Mouse (Mus musculus) right cerebral cortex, postnatal 25 days (tissue): ENCODE data around the gene Lman1l.

Source experiments
- DNase-seq: peaks from one replicate; pipeline ENCODE4 v3.0.0; 2022

Lman1l gene

DNA sequence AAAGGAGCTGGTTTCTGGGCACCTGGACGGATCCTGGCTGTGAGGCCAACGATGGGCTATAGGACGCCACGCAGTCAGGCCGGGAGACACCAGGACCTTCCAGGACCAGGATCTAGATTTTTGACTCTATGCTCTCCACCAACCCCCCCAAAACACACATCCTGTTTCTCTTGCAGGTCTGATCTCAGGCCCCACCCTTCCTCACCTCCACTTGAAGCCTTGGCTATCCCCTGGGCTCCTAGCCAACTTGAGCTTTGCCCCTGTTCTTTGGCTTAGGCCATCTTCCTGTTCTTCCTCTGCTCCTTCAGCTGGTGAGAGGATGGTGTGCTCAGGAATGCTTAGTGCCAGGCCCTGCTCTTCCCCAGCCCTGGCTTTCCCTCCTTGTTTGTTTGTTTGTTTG, at the start of gene Lman1l:
Lman1l (minus strand) TSS at position 101 of the 400 bp plus-strand sequence.
- DNase-seq: no peak

DNA sequence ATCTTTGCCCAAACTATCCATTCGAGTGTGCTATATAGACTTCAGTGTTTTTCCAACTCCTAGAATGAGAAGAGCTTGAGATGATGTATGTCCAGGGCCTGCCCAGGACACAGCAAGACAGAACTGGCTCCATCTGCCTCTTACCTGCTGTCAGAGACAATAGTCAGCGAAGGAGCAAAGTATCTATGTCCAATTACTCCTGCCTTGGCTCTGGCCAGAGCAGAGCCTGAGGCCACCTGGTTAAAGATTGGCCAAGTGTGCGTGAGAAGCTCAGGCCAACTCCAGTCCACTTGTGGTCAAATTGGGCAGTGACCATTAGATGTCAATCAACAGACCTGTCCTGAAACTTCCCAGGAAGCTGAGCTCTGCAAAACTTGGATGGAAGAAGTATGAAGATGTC, 49.0 kb upstream of the Lman1l start:
- no peak for DNase-seq

DNA sequence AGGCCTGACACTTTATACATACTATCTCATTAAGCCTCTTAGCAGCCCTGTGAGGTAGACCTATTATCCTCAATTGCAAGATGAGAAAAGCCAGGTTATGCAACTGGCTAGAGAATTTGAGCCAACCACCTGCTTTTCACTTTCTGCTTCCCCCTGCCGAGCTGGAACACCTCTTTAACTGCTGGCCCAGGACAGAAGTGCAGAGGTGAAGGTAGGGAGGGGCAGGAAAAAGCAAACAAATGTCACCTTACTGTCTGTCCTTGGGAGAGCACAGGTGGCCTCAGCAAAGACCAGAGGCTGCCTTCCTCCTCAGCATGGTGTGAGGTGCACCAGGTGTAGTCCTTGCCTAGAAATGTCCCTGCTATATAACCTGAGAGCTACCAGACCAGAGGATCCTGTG, 47.7 kb upstream of the Lman1l start:
- DNase-seq: no peak

DNA sequence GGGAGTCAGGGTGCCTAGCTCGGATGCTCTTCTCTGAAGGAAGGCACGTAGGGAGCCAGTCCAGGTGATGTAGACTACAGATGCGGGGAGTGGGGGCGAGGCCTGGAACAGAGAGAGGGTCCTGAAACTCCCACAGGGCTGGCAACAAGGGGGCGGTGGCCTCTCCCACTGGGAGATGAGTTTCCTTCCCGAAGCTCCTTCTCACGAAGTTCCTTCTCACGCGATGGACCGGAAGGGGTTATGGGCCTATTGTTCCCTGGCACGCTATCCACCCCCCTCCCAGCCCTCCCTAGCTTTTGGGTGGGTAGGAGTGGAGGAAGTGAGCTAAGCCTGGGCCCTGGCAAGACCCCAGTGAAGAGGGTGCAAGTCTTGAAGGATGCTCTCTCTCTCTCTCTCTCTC, 47.2 kb upstream of the Lman1l start:
- no peak for DNase-seq

DNA sequence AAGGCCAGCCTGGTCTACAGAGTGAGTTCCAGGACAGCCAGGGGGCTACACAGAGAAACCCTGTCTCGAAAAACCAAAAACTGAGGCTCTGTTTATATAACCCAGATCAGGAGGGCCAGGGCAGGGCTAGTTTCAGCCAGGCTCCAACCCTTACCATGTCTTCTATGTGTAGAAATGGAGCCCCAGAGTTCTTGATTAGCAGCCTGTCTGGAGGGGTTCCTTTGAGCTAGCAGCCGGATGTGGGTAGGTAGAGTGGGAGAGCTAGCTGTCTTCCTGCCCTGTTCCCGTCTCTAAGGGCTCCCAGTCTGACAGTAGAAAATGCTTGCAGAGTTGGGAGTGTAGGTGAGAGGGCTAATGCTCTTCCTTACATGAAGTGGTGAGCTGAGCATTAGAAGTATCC, 46.6 kb upstream of the Lman1l start:
- no peak for DNase-seq

DNA sequence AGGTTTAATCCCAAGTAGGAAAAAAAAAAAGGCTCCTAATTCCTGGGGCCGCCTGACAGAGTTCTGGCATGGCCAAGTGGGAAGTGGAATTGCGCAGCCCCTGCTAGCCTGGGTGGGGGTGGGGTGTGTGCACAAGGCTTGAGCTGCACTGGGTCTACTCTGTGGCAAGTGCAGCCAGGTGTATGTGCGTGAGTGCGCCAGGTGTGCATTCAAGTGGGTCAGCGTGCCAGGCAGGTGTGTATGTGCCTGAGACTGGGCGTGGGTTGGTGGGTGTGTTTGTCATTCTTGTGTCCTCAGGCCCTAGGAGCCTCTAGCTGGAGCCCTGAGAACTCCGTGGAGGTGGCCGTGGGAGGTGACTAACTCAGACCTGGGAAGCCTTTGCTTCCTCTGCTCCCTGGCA, 46.0 kb upstream of the Lman1l start:
- no peak for DNase-seq

DNA sequence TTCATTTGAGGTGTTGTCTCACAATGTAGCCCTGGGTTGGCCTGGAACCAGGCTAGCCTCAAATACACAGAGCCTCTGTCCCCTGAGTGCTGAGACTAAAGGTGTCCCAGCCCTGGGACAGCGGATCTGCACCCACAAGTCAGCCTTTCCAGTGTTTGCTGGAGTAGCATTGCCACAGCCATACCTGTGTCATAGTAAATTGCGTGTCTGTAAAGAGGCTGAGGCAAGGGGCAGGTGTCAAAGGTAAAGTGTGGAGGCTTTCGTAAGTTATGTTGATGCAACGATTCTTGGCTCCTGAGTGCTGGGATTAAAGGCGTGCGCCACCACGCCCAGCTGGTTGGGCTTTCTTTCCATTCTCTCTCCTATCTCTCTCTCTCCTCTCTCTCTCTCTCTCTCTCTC, 44.0 kb upstream of the Lman1l start:
- DNase-seq: no peak

DNA sequence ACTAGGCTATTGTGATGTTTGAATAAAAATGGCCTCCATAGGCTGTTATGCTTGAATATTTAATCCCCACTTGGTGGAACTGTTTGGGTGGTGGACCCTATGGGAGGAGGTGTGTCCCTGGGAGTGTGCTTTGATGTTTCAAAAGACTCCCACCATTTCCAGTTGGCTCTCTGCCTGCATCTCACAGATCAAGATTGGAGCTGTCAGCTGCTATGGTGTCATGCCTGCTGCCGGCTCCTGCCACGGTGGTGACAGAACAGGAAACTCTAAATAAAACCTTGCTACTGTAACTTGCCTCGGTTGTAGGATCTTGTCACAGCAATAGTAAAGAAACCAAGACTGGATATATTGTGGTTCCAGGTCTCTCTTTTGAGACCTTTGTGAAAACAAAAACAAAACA, 41.0 kb upstream of the Lman1l start:
- no peak for DNase-seq

DNA sequence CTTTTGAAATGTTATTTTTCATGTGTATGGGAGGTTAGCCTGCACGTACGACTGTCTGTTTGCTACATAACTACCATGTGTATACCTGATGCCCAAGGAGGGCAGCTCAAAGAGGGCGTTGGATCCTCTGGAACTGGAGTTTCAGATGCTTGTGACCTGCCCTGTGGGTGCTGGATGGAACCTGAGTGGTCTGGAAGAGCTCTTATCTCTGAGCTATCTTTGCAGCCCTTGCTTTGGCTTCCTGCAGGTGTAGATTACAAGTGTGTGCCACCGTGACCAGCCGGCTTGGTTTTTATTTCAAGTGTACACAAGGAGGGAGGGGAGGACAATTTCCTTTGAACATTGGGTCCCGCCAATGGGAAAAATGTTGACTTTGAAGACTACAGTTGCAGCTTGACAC, 39.9 kb upstream of the Lman1l start:
- no peak for DNase-seq

DNA sequence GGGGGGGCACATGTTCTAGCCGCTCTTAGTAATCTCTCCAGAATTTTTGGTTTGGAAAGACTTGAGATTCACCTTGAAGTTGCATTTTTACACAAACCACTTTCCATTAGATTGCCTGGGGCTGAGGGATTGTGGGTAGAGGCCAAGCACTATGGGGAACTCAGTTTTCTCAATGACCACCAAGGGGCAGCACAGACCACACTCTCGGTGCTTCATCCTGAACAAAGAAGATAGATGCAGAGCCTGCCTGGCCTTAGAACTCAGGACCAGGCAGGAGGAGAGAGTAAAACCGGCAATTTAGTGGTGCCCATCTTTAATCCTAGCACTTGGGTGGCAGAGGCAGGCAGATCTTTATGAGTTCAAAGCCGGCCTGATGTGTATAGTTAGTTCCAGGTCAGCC, 39.2 kb upstream of the Lman1l start:
- peak; percentile 68 for DNase-seq

DNA sequence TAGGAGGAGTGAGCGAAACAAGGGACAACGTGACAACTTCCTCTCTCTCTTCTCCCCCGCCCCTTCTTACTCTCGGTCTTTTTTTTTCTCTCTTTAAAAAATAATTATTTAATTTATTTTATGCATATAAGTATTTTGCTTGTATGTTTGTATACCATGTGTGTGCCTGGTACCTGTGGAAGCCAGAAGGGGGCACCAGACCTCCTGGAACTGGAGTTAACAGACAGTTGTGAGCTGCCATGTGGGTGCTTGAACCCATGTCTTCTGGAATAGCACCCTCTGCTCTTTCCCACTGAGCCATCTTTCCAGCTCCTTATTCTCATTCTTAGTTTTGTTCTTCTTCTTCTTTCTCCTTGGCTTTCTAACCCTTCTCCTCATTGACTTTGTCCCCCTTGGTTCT, 38.4 kb upstream of the Lman1l start:
- no peak for DNase-seq

DNA sequence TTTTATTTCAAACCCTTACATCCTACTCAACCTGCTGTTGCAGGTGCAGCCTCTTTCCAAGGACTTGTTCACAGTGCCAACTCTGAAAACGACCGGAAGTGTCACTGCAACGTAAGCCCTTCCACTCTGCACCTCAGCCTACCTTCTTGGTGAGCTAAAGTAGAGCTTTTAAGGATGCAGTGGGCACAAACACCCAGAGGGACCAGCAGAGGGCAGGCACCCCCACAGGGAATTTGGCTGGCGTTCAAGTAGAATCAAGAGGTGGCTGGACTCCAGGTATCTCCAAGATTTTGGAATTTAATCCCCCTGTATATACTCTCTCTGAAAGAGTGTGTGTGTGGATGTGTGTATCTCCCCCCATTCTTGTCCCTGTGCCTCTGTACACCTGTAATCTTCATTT, 37.3 kb upstream of the Lman1l start:
- DNase-seq: no peak

DNA sequence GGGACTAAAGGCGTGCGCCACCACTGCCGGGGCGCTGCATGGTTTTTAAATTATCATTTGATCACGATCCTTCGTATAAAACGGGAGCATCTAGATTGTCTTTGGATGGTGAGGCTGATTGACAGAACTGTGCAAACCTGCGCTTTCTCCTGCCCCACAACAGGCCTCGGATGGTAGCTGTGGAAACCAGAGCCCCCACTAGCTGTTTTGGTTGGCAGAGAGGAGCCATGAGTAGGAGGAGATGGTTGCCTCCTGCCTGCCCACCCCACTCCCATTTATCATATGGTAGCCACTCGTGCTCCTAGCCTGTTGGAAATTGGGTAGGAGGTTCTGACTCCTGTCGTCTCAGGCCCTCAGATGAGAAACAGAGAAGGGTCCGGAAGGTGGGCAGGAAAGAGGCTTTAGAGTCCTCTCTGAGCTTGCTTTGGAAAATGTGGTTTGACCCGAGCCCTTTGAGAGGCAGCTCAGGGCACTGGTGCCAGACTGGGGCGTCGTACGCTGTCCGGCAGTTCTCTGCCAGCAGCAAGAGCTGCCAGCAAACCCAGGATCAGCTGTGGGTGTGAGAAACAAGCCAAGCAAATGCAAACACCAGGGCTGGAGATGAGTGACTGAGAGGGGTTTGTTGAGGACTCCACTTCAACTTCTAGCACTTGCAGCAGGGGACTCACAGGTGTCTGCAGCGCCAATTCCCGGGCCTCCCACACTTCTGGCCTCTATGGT, 36.2 kb upstream of the Lman1l start:
- DNase-seq: no peak

DNA sequence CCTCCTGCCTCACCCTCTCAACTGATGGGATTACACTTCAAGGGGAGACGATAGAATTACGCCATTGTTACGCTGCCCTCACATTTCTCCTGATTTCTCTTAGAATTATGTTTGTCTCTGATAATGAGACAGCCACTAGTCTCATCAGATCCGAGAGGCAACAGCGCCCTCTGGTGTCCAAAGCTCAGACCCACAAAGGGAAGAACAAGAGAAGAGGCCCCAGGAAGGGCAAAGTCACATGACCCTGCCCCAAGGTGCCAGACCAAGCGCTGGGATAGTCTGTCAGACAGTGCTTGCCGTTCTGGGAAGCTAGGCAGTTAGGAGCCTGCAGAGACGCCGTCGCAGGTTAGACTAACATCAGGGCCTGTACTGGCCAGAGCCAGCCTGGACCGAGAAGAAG, 35.2 kb upstream of the Lman1l start:
- peak; percentile 85 for DNase-seq

DNA sequence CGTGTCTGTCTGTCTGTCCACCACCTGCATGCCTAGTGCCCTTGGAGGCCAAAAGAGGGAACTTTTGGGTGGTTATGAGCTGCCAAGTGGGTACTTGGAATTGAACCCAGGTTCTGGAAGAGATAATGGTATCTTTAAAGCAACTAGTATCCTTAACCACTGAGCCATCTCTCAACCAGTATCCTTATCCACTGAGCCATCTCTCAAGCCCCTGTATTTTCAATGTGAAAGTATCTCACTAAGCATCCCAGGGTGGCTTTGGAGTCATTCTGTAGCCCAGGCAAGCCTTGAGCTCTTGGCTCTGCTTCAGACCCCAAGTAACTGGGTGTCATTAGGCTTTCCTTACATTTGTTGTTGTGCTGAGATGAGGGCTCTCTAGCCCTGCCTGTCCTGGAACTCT, 34.4 kb upstream of the Lman1l start:
- DNase-seq: no peak

DNA sequence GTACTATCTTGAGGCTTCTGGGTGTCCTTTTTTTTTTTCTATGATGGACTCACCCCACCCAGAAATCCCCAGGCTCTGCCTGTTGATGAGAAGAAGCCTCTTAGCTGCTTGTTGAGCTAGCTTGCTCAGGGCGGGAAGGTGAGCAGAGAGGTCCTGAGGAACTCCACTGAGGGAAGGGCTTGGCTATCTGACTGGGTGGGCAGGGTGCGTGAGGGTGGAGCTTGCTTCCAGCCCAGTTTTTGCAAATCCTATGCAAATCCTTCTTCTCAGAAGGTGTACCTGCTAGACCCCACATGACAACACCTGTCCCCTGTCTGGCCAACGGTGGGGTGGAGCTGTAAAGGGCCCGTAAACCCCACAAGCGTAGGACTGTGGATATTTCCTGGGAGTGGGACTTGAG, 32.7 kb upstream of the Lman1l start, which contains the start of gene Csk:
Csk (minus strand) TSS at position 349 of the 400 bp plus-strand sequence.
- DNase-seq: no peak

DNA sequence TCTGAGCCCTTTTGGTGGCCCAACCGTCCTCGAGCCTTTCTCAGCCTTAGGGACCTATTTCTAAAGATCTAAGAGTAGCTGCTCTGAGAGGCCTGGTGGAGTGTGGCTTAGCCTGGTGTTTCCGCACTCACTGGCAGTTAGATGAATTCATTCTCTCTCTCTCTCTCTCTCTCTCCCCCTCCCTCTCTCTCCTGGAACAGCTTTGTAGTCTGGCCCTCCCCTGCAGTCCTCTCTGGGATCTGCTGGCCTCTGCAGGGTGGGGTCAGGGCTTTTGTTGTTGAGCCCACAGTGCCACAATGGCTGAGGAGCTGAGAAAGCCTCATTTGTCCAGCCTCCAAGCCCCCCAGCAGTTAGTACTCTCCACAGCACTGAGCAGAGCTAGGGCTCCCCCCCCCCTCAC, 32.3 kb upstream of the Lman1l start:
- no peak for DNase-seq

DNA sequence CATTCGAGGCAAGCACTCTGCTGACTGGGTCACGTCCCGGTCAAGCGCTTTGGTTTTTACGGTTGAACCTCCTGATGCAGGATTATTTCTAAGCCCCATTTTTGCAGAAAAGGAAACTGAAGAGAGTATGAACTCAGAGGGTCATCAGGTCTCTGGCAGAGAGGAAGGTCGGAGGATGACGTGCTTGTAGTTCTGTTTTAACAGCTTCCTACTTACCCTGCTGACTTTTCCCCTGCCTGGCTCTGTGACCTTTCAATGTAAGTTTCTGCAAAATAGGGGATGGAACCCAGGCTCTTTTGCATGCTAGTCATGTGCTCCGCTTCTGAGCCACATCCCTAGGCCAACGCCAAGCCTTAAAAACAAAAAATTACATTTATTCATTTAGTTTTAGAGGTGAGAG, 31.8 kb upstream of the Lman1l start:
- no peak for DNase-seq

DNA sequence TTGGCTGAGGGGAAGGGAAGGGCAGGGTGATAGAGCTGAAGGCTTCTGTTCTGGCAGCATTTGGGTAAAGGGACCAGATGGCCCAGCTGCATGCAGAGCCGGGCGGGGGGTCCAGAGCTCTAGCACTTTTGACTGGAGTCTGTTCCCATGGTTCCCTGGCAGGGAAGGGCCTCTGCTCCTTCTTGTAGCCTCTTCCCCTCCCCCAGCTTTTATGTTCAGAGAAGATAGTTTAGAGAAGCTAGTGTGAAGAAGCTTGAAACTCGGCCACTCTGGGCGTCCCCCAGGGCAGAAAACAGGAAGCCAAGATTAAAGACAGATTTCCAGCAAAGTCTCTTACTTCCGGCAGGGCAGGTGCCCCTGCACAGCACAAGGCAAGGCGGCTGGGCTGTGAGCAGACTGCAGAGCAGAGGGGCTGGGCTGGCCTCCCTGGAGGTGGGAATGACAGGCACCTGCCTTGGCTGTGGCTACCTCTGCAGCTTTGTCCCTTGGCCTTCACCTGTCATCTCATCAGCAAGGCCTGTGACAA, 30.3 kb upstream of the Lman1l start:
- no peak for DNase-seq

DNA sequence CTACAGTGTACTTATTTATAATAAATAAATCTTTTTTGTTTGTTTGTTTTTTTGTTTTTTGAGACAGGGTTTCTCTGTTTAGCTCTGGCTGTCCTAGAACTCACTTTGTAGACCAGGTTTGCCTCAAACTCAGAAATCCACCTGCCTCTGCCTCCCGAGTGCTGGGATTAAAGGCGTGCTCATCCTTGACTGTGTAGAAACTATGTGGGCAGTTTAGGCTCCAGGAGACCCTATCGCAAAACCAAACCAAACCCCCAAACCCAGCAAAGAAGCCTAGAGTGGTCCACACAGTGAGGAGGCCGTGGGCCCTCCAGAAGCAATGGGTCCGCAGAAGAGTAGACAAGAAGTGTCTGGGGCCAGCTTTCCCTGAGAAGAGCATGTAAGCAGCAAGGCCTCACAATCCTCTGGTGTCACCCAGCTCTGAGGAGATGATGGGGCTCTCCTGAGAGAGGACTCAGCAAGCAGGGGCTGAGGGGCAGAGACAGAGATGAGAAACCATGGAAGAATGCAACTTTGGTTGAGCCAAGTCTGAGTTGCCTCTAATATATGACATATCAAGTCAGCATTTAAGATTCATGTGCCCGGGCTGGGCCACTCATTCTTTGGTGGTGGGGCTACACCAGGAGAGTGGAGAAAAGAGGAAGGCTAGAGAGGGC, 29.7 kb upstream of the Lman1l start:
- no peak for DNase-seq

DNA sequence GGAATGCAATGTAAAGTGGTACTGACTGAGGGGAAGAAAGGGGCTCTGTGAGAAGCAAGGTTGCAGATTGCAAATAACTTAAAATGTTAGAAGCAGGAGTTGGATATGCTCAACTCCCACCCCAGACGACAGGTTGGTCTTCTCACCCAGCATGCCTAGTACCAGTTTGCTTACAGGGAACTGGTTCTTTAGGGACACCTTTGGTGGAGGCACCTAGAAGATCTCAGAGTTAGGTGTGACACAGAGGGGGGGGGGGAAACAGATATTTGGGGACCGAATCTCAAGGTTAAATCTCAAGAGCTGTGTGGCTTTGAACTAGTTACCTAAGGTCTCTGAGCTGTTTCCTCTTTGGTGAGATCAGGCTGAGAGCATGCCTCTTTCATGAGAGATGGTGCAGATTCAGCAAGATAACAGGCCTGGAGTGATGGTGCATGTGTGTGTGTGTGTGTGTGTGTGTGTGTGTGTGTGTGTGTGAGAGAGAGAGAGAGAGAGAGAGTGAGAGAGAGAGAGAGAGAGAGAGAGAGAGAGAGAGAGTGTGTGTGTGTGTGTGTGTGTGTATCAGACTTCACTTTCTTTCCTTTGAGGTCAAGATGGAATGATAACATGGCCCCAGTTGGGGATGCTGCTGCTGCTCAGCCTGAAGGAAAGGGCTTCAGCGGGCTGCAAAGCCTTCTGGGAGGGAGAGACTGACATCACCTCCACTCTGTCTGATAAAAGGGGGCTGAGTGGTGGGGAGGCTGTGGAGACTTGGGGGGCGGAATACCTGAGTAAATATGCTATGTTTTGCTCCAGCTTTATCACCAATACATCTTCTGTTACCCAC, 26.9 kb upstream of the Lman1l start:
- DNase-seq: no peak

DNA sequence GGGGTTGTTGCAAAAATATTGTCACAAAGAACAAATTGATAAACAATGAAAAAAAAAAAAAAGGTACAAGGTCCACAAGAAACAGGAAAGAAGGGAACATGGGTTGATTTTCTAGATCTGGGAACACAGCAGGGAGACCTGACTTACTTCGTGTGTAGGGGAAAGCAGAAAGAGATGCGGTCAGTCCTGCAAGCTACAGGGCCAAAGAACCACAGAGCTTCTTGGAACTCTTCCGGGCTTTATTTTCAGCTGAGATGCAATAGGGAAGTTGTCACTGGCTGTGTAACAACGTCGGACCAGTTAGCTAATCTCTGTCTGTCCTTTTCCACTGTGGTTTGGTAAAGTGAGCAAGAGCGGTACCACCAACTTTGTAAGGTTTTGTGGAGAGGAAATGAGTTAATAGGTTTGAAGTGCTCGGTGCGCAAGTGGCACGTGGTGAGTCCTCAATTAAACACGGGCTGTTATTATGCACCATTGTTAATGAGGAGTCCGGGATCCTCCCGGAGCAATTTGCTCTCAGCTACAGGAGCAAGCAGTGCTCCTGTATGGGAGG, 26.1 kb upstream of the Lman1l start:
- no peak for DNase-seq
